Mouse (Mus musculus): ENCODE measurements around the gene Wwox. TPM values are rescaled to one million over a fixed set of nuclear protein-coding genes. Genes with fewer than 3 reads are reported as not detected.
"Not testable (repeated sequence)": the region's sequence is repeated elsewhere in the genome, so short reads cannot be mapped to it uniquely, and the experiment has no call there.

Wwox gene
- polyA plus RNA-seq, 1 experiment from 2014 or later = 13.3 TPM

- WGBS = 88% methylated on average over 10 of the region's 10 CpGs
- H3K9ac ChIP-seq (ENCODE audit: low read depth, low read length) = no peak overlapping the region
- no peaks in the 10 kb centered on the region for H3K9me3 ChIP-seq (replicated peaks; ENCODE audit: control insufficient read depth, low read length, poor library complexity, severe bottlenecking)
- no peak overlapping the region for H3K4me3 ChIP-seq (ENCODE audit: low read depth, low read length)
- H3K4me2 ChIP-seq (ENCODE audit: low read length) = no peak overlapping the region
- H3K27ac ChIP-seq (ENCODE audit: low read length) = no peak overlapping the region
- H3K4me1 ChIP-seq (ENCODE audit: control insufficient read depth, insufficient read depth, low read length) = no peaks in the 10 kb centered on the region
- peaks cover 3% of the 10 kb centered on the region; the same call in 1 of the 2 replicates for H3K27me3 ChIP-seq (ENCODE audit: control insufficient read depth, insufficient read depth, low read depth, low read length)
- ATAC-seq = no peak
- no peaks in the 10 kb centered on the region for H3K36me3 ChIP-seq (ENCODE audit: control insufficient read depth, insufficient read depth, low read length)
Observed at GRCm38 (mm10) chr8:114813830-114814229, 374.4 kb downstream of the Wwox start.

- no peaks in the 10 kb centered on the region for H3K4me1 ChIP-seq (ENCODE audit: control insufficient read depth, insufficient read depth, low read length)
- no peaks in the 10 kb centered on the region for H3K36me3 ChIP-seq (ENCODE audit: control insufficient read depth, insufficient read depth, low read length)
- ATAC-seq = no peak
- no peak overlapping the region for H3K4me2 ChIP-seq (ENCODE audit: low read length)
- peaks cover 3% of the 10 kb centered on the region; the same call in 1 of the 2 replicates for H3K27me3 ChIP-seq (ENCODE audit: control insufficient read depth, insufficient read depth, low read depth, low read length)
- no peak overlapping the region for H3K9ac ChIP-seq (ENCODE audit: low read depth, low read length)
- no peak overlapping the region for H3K4me3 ChIP-seq (ENCODE audit: low read depth, low read length)
- WGBS = 86% methylated on average over 10 of the region's 10 CpGs
- H3K9me3 ChIP-seq (replicated peaks; ENCODE audit: control insufficient read depth, low read length, poor library complexity, severe bottlenecking) = no peaks in the 10 kb centered on the region
- no peak overlapping the region for H3K27ac ChIP-seq (ENCODE audit: low read length)
Observed at GRCm38 (mm10) chr8:114814769-114815736, 375.6 kb downstream of the Wwox start.

- H3K27ac ChIP-seq (ENCODE audit: low read length) = no peak overlapping the region
- no peaks in the 10 kb centered on the region for H3K9me3 ChIP-seq (replicated peaks; ENCODE audit: control insufficient read depth, low read length, poor library complexity, severe bottlenecking)
- H3K27me3 ChIP-seq (ENCODE audit: control insufficient read depth, insufficient read depth, low read depth, low read length) = peaks cover 3% of the 10 kb centered on the region; the same call in 1 of the 2 replicates
Observed at GRCm38 (mm10) chr8:114816343-114816742, 376.9 kb downstream of the Wwox start.

GRCm38 (mm10) chr8:114816949-114817348 is 377.5 kb downstream of the Wwox start:
- H3K4me1 ChIP-seq (ENCODE audit: control insufficient read depth, insufficient read depth, low read length) = no peaks in the 10 kb centered on the region
- H3K36me3 ChIP-seq (ENCODE audit: control insufficient read depth, insufficient read depth, low read length) = no peaks in the 10 kb centered on the region
- peaks cover 2% of the 10 kb centered on the region; the same call in 1 of the 2 replicates for H3K27me3 ChIP-seq (ENCODE audit: control insufficient read depth, insufficient read depth, low read depth, low read length)
- H3K4me3 ChIP-seq (ENCODE audit: low read depth, low read length) = no peak overlapping the region
- no peak for ATAC-seq
- WGBS = 23% methylated on average over 4 of the region's 4 CpGs
- H3K4me2 ChIP-seq (ENCODE audit: low read length) = no peak overlapping the region
- H3K9ac ChIP-seq (ENCODE audit: low read depth, low read length) = no peak overlapping the region
- no peaks in the 10 kb centered on the region for H3K9me3 ChIP-seq (replicated peaks; ENCODE audit: control insufficient read depth, low read length, poor library complexity, severe bottlenecking)
- no peak overlapping the region for H3K27ac ChIP-seq (ENCODE audit: low read length)

More at GRCm38 (mm10) chr8:114816343-114816742, 376.9 kb downstream of the Wwox start:
- 71% methylated on average over 12 of the region's 12 CpGs for WGBS
- H3K4me3 ChIP-seq (ENCODE audit: low read depth, low read length) = no peak overlapping the region
- no peak for ATAC-seq
- no peaks in the 10 kb centered on the region for H3K4me1 ChIP-seq (ENCODE audit: control insufficient read depth, insufficient read depth, low read length)
- H3K9ac ChIP-seq (ENCODE audit: low read depth, low read length) = no peak overlapping the region
- H3K36me3 ChIP-seq (ENCODE audit: control insufficient read depth, insufficient read depth, low read length) = no peaks in the 10 kb centered on the region
- H3K4me2 ChIP-seq (ENCODE audit: low read length) = no peak overlapping the region

GRCm38 (mm10) chr8:114821543-114821942 is 382.1 kb downstream of the Wwox start:
- Histone ChIP-seq H3K4me3 (ENCODE audit: low read depth, low read length) (no peak overlapping the region), H3K4me2 (ENCODE audit: low read length) (no peak overlapping the region), H3K27me3 (ENCODE audit: control insufficient read depth, insufficient read depth, low read depth, low read length) (no peaks in the 10 kb centered on the region), H3K9me3 (replicated peaks; ENCODE audit: control insufficient read depth, low read length, poor library complexity, severe bottlenecking) (no peaks in the 10 kb centered on the region), H3K27ac (ENCODE audit: low read length) (no peak overlapping the region), H3K9ac (ENCODE audit: low read depth, low read length) (no peak overlapping the region), H3K4me1 (ENCODE audit: control insufficient read depth, insufficient read depth, low read length) (no peaks in the 10 kb centered on the region), H3K36me3 (ENCODE audit: control insufficient read depth, insufficient read depth, low read length) (no peaks in the 10 kb centered on the region)
- WGBS = 85% methylated on average over 8 of the region's 8 CpGs
- no peak for ATAC-seq

- H3K4me1 ChIP-seq (ENCODE audit: control insufficient read depth, insufficient read depth, low read length) = no peaks in the 10 kb centered on the region
- H3K4me2 ChIP-seq (ENCODE audit: low read length) = no peak overlapping the region
- no peaks in the 10 kb centered on the region for H3K36me3 ChIP-seq (ENCODE audit: control insufficient read depth, insufficient read depth, low read length)
- H3K9ac ChIP-seq (ENCODE audit: low read depth, low read length) = no peak overlapping the region
- no peaks in the 10 kb centered on the region for H3K9me3 ChIP-seq (replicated peaks; ENCODE audit: control insufficient read depth, low read length, poor library complexity, severe bottlenecking)
- H3K4me3 ChIP-seq (ENCODE audit: low read depth, low read length) = no peak overlapping the region
- ATAC-seq = no peak
- H3K27me3 ChIP-seq (ENCODE audit: control insufficient read depth, insufficient read depth, low read depth, low read length) = no peaks in the 10 kb centered on the region
- H3K27ac ChIP-seq (ENCODE audit: low read length) = no peak overlapping the region
- WGBS = 93% methylated on average over 8 of the region's 8 CpGs
Observed at GRCm38 (mm10) chr8:114825460-114825859, 386.0 kb downstream of the Wwox start.

- no peak overlapping the region for H3K4me3 ChIP-seq (ENCODE audit: low read depth, low read length)
- WGBS = 89% methylated on average over 5 of the region's 5 CpGs
- H3K9ac ChIP-seq (ENCODE audit: low read depth, low read length) = no peak overlapping the region
- ATAC-seq = no peak
- no peaks in the 10 kb centered on the region for H3K4me1 ChIP-seq (ENCODE audit: control insufficient read depth, insufficient read depth, low read length)
- H3K9me3 ChIP-seq (replicated peaks; ENCODE audit: control insufficient read depth, low read length, poor library complexity, severe bottlenecking) = no peaks in the 10 kb centered on the region
- no peaks in the 10 kb centered on the region for H3K27me3 ChIP-seq (ENCODE audit: control insufficient read depth, insufficient read depth, low read depth, low read length)
- H3K4me2 ChIP-seq (ENCODE audit: low read length) = no peak overlapping the region
- H3K27ac ChIP-seq (ENCODE audit: low read length) = no peak overlapping the region
- H3K36me3 ChIP-seq (ENCODE audit: control insufficient read depth, insufficient read depth, low read length) = no peaks in the 10 kb centered on the region
Observed at GRCm38 (mm10) chr8:114826991-114827390, 387.5 kb downstream of the Wwox start.

GRCm38 (mm10) chr8:114827810-114828209 is 388.4 kb downstream of the Wwox start:
- not testable (repeated sequence) for H3K9ac ChIP-seq (ENCODE audit: low read depth, low read length); H3K4me3 ChIP-seq (ENCODE audit: low read depth, low read length); H3K4me2 ChIP-seq (ENCODE audit: low read length); ATAC-seq; H3K27ac ChIP-seq (ENCODE audit: low read length); H3K4me1 ChIP-seq (ENCODE audit: control insufficient read depth, insufficient read depth, low read length); H3K27me3 ChIP-seq (ENCODE audit: control insufficient read depth, insufficient read depth, low read depth, low read length); H3K9me3 ChIP-seq (replicated peaks; ENCODE audit: control insufficient read depth, low read length, poor library complexity, severe bottlenecking); H3K36me3 ChIP-seq (ENCODE audit: control insufficient read depth, insufficient read depth, low read length)
- WGBS = 86% methylated on average over 1 of the region's 1 CpGs

GRCm38 (mm10) chr8:114831595-114831994 is 392.1 kb downstream of the Wwox start:
- Histone ChIP-seq H3K4me2 (ENCODE audit: low read length) (no peak overlapping the region), H3K9me3 (replicated peaks; ENCODE audit: control insufficient read depth, low read length, poor library complexity, severe bottlenecking) (no peaks in the 10 kb centered on the region), H3K36me3 (ENCODE audit: control insufficient read depth, insufficient read depth, low read length) (no peaks in the 10 kb centered on the region), H3K27ac (ENCODE audit: low read length) (no peak overlapping the region), H3K27me3 (ENCODE audit: control insufficient read depth, insufficient read depth, low read depth, low read length) (no peaks in the 10 kb centered on the region), H3K4me1 (ENCODE audit: control insufficient read depth, insufficient read depth, low read length) (no peaks in the 10 kb centered on the region), H3K9ac (ENCODE audit: low read depth, low read length) (no peak overlapping the region), H3K4me3 (ENCODE audit: low read depth, low read length) (no peak overlapping the region)
- 87% methylated on average over 9 of the region's 9 CpGs for WGBS
- no peak for ATAC-seq

Data from midbrain, embryonic 16.5 days (tissue).